Mouse (Mus musculus) lung, adult 2 months (tissue): ENCODE data around the gene Mb.
"Not testable (repeated sequence)": the region's sequence is repeated elsewhere in the genome, so short reads cannot be mapped to it uniquely, and the experiment has no call there.

Experiments
- CTCF ChIP-seq: fragments of 200-500 bp; IDR thresholded peaks from 2 replicates; pipeline ENCODE4 v1.5.1; 2011; ENCODE audit warnings: mild to moderate bottlenecking, low read length, control low read depth; ENCODE audit not compliant: insufficient read depth
- POLR2A ChIP-seq: fragments of 200-500 bp; IDR thresholded peaks from 2 replicates; pipeline ENCODE4 v1.6.1; 2011; ENCODE audit warnings: low read depth, mild to moderate bottlenecking, control low read depth, low read length, borderline replicate concordance; ENCODE audit errors: extremely low read depth

DNA sequence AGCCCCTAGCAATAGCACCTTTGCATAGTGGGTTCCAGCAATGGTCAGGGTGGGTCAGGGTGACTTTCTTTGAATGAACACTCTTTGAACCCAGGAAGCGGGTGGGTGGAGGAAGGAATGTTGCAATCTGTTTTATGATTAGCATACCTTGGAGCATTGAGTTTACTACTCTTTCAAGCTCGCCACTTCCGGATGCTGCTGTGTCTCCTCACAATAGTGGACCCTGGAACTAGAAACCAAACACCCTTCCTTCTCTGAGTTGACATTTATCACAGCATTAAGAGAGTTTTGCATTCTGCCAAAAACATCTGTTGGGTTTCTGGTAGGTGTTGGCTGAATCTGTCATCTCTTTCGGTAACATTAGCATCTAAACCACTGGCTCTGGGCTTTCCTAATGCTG lies 8.9 kb upstream of the Mb start:
- TF ChIP-seq POLR2A, CTCF: not testable (repeated sequence)
